Mouse (Mus musculus) MEL-GATA-1-ER (cell line): ENCODE data around the gene H2-Ke6.

ENCODE experiments used
- DNase-seq: peaks from one replicate; pipeline ENCODE4 v3.0.0-alpha.2; 2012; ENCODE audit warnings: low read depth; ENCODE audit errors: extremely low read depth

The H2-Ke6 gene

GRCm38 (mm10) chr17:34027656-34028223 is at the start of gene H2-Ke6:
Gene H2-Ke6 (minus strand): TSS chr17:34028060.
- peak; percentile 87 for DNase-seq

DNA sequence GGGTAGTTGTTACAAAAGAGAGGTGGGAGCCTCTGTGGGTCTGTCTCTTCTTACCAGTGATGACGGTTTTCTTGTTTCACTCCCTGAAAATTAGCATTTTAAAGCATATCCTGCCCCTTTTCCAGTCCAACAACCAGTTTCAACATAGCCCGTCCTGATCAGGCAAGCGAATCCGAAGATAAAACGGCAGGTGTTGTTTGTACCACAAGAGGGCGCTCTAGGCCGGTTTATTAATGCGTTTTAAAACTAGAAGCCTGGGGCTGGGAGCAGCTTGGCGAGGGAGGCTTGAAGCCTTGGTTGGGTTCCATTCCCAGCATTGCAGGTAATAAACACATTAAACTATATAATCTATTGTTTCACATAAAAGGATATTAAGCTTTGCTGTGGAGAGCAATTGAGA is 49.7 kb upstream of the H2-Ke6 start:
- DNase-seq: peak; percentile 60

- peak; percentile 52 for DNase-seq
Measured at GRCm38 (mm10) chr17:34075271-34075670, 47.4 kb upstream of the H2-Ke6 start.

- DNase-seq: no peak
Measured at GRCm38 (mm10) chr17:34072091-34072490, 44.2 kb upstream of the H2-Ke6 start.

GRCm38 (mm10) chr17:34068864-34069263 is 41.0 kb upstream of the H2-Ke6 start:
- no peak for DNase-seq

DNA sequence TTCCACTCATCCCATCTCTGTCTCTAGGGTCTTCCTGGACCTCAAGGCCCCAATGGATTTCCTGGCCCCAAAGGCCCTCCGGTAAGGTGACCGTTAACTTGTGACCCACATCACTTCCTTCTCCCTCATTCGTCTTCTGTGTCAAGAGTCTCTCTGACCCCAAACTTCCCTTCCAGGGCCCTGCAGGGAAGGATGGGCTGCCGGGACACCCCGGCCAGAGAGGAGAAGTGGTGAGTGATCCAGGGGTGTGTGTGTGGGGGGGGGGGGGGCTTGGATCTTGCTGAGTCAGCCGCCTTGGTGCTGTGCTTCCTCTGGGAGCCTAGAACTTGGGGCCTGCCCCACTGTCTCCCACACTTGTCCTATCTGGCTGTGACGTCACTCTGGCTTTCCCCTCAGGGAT is 29.4 kb upstream of the H2-Ke6 start:
- no peak for DNase-seq

- no peak for DNase-seq
Measured at GRCm38 (mm10) chr17:34047404-34048050, 19.7 kb upstream of the H2-Ke6 start.

DNA sequence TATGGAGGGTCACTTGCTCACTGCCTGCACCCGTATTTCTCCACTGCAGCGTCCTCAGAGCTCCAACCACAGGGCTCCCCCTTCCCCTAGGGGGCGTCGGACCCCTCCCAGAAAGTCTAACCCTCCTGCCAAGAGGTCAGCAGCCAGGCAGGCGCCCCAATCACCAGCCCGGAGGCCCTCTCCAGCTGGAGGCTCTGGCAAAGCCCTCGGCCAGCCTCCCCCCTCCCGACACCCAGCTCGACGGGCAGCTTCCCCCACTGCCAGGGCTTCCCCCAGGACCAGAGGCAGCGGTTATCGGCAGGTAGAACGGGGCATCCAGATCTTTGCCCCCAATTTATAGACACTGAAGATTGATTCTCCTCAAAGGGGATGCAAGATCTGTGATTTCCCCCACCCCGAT is 18.1 kb upstream of the H2-Ke6 start:
- DNase-seq: no peak

GRCm38 (mm10) chr17:34039562-34040450 is 11.9 kb upstream of the H2-Ke6 start:
- DNase-seq: no peak

DNA sequence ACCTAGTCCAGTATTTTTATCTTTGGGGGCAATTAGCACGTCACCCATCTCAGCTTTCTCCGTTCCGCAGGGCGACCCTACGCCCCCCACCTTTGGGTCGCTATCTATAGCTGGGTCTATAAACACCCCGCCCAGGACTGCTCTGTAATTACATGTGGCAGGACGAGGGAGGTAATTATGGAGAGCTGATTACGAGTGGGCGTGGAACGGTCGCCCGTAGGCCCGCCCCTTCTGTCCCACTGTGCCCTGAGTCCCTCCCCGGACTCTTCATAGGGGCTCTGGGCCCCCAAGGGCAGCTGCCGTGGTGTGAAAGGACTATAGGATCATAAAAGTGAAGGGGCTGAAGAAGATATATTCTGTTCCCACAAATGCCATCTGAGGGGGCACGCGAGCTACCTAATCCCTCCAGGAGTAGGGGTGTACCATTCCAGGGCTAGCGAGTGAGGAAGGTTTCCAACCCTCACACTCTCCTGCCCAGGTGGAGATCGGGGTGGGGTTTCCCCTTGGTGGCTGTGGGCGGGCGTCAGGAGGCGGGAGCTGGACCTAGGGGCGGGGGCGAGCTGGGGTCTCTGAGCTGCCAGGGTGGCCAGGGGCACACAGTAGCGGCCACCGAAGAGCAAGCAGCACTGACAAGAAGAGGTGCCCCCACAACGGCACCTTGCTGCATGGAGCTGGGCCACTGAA is 11.2 kb upstream of the H2-Ke6 start, which contains the start of gene Col11a2:
Gene Col11a2, plus strand, starts transcription at position 560 of the 684 bp plus-strand sequence.
- DNase-seq: no peak

DNA sequence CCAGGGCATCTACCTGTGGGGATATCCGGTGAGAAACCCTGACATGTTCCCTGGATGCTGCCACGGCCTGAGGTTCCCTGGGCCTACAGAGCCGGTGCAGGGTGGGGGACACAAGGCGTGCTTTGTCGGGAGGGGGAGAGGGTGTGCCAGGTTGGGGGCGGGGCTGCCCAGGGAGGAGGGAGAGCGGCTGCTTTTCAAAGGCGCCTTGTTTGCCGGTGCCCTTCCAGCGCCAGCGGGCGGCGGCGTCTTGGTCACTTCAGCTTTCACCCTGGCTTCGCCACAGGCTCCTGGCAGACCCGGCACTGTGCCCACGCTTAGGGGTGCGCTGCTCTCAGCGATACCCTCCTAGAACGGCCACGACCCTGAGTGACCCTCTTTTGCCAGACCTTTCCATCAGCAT is 10.6 kb upstream of the H2-Ke6 start:
- DNase-seq: no peak

- DNase-seq: no peak
Measured at GRCm38 (mm10) chr17:34037241-34037640, 9.4 kb upstream of the H2-Ke6 start.

DNA sequence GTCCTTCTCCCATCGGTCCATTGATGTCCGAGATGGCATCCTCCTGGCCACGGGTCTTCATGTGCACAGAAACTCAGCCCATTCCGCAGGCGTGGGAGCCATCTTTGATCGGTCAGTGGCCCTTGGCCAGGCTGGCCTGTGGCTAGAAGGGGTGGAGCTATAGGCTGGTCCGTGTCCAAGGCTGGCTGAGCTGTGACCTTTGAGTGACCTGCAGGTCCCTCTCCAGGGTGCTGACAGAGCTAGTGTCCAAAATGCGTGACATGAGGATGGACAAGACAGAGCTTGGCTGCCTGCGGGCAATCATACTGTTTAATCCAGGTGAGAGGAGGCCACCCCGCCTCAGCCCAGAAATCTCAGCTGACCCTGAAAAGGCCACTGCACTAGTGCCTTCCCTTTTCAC is 8.8 kb upstream of the H2-Ke6 start:
- no peak for DNase-seq

DNA sequence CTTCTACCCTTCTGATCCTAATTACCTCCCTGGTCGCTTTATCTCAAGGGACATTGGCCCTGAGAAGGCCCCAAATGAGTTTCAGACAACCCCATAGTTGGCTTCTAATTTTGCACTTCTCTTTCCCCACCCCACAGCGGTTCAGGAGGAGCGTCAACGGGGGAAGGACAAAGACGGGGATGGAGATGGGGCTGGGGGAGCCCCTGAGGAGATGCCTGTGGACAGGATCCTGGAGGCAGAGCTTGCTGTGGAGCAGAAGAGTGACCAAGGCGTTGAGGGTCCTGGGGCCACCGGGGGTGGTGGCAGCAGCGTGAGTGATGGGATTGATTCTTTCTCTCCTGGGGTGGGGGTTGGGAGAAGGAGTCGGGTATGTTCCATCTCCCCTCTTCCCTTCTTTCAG is 7.7 kb upstream of the H2-Ke6 start:
- DNase-seq: no peak

GRCm38 (mm10) chr17:34034064-34034463 is 6.2 kb upstream of the H2-Ke6 start:
- DNase-seq: no peak

DNA sequence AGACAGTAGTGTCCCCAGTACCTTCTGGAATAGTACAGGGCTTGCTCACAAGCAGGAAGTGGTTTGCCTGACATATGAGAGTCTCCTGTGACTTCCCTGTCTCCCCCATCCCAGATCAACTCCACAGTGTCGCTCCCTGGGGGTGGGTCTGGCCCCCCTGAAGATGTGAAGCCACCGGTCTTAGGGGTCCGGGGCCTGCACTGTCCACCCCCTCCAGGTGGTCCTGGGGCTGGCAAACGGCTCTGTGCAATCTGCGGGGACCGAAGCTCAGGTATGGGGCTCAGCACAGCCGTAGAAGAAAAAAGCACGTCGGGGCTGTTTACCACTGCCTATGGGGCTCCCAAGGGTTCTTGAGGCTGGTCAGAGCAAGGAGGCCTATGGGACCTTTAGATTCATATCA is 5.6 kb upstream of the H2-Ke6 start:
- no peak for DNase-seq

DNA sequence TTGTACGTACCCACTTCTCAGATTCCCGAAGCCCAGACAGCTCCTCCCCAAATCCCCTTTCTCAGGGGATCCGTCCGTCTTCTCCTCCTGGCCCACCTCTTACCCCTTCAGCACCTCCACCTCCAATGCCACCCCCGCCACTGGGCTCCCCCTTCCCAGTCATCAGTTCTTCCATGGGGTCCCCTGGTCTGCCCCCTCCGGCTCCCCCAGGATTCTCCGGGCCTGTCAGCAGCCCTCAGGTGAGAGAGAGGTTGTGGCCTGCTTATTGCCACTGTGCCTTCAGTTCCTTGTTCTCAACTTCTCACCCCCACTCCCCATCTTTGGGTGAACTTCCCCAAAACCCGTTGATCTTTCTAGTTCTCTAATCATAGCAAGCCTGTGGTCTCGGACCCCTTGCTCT is 4.9 kb upstream of the H2-Ke6 start:
- DNase-seq: no peak

- no peak for DNase-seq
Measured at GRCm38 (mm10) chr17:34032174-34032632, 4.3 kb upstream of the H2-Ke6 start.

- peak; percentile 85 for DNase-seq
Measured at GRCm38 (mm10) chr17:34031465-34032173, 3.8 kb upstream of the H2-Ke6 start, which contains the start of the genes Slc39a7 and Rxrb. Gene Slc39a7 (minus strand): TSS chr17:34031682. Gene Rxrb (plus strand): TSS chr17:34031812.

- DNase-seq: no peak
Measured at GRCm38 (mm10) chr17:34030861-34031326, 3.0 kb upstream of the H2-Ke6 start.
